Mouse (Mus musculus) kidney, adult 2 months (tissue): ENCODE data around the gene Rapgef5.

Experiments used
- CTCF ChIP-seq: fragments of 200-500 bp; conservative IDR thresholded peaks from 2 replicates; pipeline ENCODE4 v1.5.1; 2011; ENCODE audit warnings: low read depth, mild to moderate bottlenecking, control low read depth, low read length, moderate library complexity, mixed read lengths; ENCODE audit not compliant: insufficient read depth, insufficient read length
- POLR2A ChIP-seq: fragments of 200-500 bp; IDR thresholded peaks from one replicate; pipeline ENCODE4 v1.6.1; 2011; ENCODE audit warnings: low read depth, low read length, control low read depth

GRCm38 (mm10) chr12:117764839-117765238 lies 248.6 kb downstream of the Rapgef5 start:
- TF ChIP-seq POLR2A (no peak), CTCF (peak; percentile 71)
